8 mouse cellular contexts compared by ENCODE assay signal in the genomic region with DNA sequence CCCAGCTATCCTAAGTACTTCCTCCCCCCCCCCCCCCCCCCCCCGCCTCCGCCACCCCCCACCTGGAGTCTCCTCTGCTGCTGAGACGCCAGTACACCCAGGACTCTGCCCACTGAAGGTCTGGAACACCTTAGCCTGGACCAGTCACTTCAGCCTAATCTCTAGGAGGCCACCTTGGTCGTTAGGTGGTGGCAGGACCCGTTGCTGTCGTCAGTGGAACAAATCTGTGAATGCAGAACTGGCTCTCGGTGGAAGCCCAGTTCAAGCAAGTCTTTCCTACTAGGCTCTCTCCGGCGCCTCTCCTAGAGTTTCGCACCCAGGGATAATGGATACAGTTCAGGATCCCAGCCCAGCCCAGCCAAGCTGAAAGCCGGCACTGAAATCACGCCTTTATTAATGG. TPM values are rescaled to one million over a fixed set of nuclear protein-coding genes. Genes with fewer than 3 reads are reported as not detected.
DNase-seq lines count a peak whose midpoint lies in the region; ATAC-seq and TF ChIP-seq lines count a peak whose summit lies in the region.

No protein-coding gene starts in this region.

- TF ChIP-seq CTCF in liver, adult 2 months (IDR thresholded peaks at IDR 0.05; ENCODE audit: low read depth, low read length): no peak

- peak overlapping the region; percentile 12; the same call in 1 of the 2 replicates for H3K27ac ChIP-seq in liver, adult 2 months (replicated peaks; ENCODE audit: insufficient read depth, low read depth, low read length)
- H3K27ac ChIP-seq in forebrain, embryonic 10.5 days: no peak overlapping the region
- H3K27ac ChIP-seq in kidney, embryonic 15.5 days: peak overlapping the region; percentile 4; the same call in 1 of the 2 replicates
- H3K27ac ChIP-seq in midbrain, embryonic 14.5 days (replicated peaks; ENCODE audit: low read depth, low read length): no peak overlapping the region

- DNase-seq in liver, adult 2 months (ENCODE audit: extremely low read depth, low read depth, low spot score): no peak
- DNase-seq in liver: no peak
- no peak for DNase-seq in forebrain, embryonic 10.5 days (ENCODE audit: extremely low spot score, low spot score)
- no peak for DNase-seq in midbrain, embryonic 14.5 days
- no peak for DNase-seq in right cerebral cortex, postnatal 36 days (ENCODE audit: low spot score in 2 of 2)
- DNase-seq in cerebellum, adult 11 months: no peak
- no peak for DNase-seq in spleen, postnatal 14 days (ENCODE audit: low spot score in 2 of 2)

- H3K27me3 ChIP-seq in liver, adult 2 months (ENCODE audit: control insufficient read depth, insufficient read depth, low read length): peaks cover 17% of the 10 kb centered on the region
- H3K27me3 ChIP-seq in forebrain, embryonic 10.5 days (ENCODE audit: poor library complexity, severe bottlenecking): peaks cover 59% of the 10 kb centered on the region
- peaks cover 47% of the 10 kb centered on the region for H3K27me3 ChIP-seq in kidney, embryonic 15.5 days
- H3K27me3 ChIP-seq in midbrain, embryonic 14.5 days (ENCODE audit: control insufficient read depth, insufficient read depth, low read length): peaks cover 45% of the 10 kb centered on the region

- H3K4me3 ChIP-seq in liver, adult 2 months (ENCODE audit: insufficient read depth, low read depth, low read length): peak overlapping the region; percentile 53
- peak overlapping the region; percentile 44 for H3K4me3 ChIP-seq in forebrain, embryonic 10.5 days
- H3K4me3 ChIP-seq in kidney, embryonic 15.5 days (replicated peaks): peak overlapping the region; percentile 38
- H3K4me3 ChIP-seq in midbrain, embryonic 14.5 days (replicated peaks; ENCODE audit: low read depth, low read length): peak overlapping the region; percentile 22; the same call in 1 of the 2 replicates

- no peak for ATAC-seq in kidney, embryonic 15.5 days (replicated peaks; ENCODE audit: low FRiP score)
- ATAC-seq in midbrain, embryonic 14.5 days (ENCODE audit: low FRiP score, low TSS enrichment): no peak

- H3K79me2 ChIP-seq in liver, adult 2 months (ENCODE audit: control insufficient read depth, insufficient read depth, low read length): no peaks in the 10 kb centered on the region

- no peaks in the 10 kb centered on the region for H3K9me3 ChIP-seq in forebrain, embryonic 10.5 days
- H3K9me3 ChIP-seq in kidney, embryonic 15.5 days (replicated peaks): no peaks in the 10 kb centered on the region
- no peaks in the 10 kb centered on the region for H3K9me3 ChIP-seq in midbrain, embryonic 14.5 days (ENCODE audit: control insufficient read depth, low read length)

- WGBS in liver, adult 2 months: 15% methylated on average over 12 of the region's 12 CpGs
- 23% methylated on average over 9 of the region's 12 CpGs for WGBS in forebrain, embryonic 10.5 days
- WGBS in kidney, embryonic 15.5 days: 18% methylated on average over 11 of the region's 12 CpGs
- 28% methylated on average over 9 of the region's 12 CpGs for WGBS in midbrain, embryonic 14.5 days

- H3K4me1 ChIP-seq in liver, adult 2 months (ENCODE audit: control insufficient read depth, insufficient read depth, low read length): no peaks in the 10 kb centered on the region; the same call in 1 of the 2 replicates
- peaks cover 51% of the 10 kb centered on the region for H3K4me1 ChIP-seq in forebrain, embryonic 10.5 days
- H3K4me1 ChIP-seq in kidney, embryonic 15.5 days: peaks cover 45% of the 10 kb centered on the region
- H3K4me1 ChIP-seq in midbrain, embryonic 14.5 days (ENCODE audit: control insufficient read depth, insufficient read depth, low read length): peaks cover 13% of the 10 kb centered on the region

- H3K36me3 ChIP-seq in liver, adult 2 months (ENCODE audit: control insufficient read depth, insufficient read depth, low read length): no peaks in the 10 kb centered on the region
- no peaks in the 10 kb centered on the region for H3K36me3 ChIP-seq in forebrain, embryonic 10.5 days (replicated peaks)
- no peaks in the 10 kb centered on the region for H3K36me3 ChIP-seq in kidney, embryonic 15.5 days
- no peaks in the 10 kb centered on the region for H3K36me3 ChIP-seq in midbrain, embryonic 14.5 days (ENCODE audit: control insufficient read depth, insufficient read depth, low read length)

- TF ChIP-seq POLR2A in liver, adult 2 months (IDR thresholded peaks at IDR 0.05; ENCODE audit: extremely low read depth, insufficient read depth, low read length): no peak

- peak overlapping the region; percentile 64 for H3K4me2 ChIP-seq in kidney, embryonic 15.5 days
- H3K4me2 ChIP-seq in midbrain, embryonic 14.5 days (ENCODE audit: low read length): peak overlapping the region; percentile 50

- peak overlapping the region; percentile 17 for H3K9ac ChIP-seq in liver, adult 2 months (ENCODE audit: low read depth, low read length)
- H3K9ac ChIP-seq in kidney, embryonic 15.5 days: no peak overlapping the region
- no peak overlapping the region for H3K9ac ChIP-seq in midbrain, embryonic 14.5 days (replicated peaks; ENCODE audit: low read length)

RNA-seq across cellular contexts. Expression of gene Trnp1, which starts 4.5 kb away (rescaled TPM):
- total RNA-seq in liver, adult 2 months (2014; rRNA removed): not detected in 2 replicates
- polyA plus RNA-seq in liver, adult 2 months (2012; rRNA removed): 0.05 and 0.10 TPM in 2 replicates
- polyA plus RNA-seq in forebrain, embryonic 10.5 days (2016; fragmentation: Nextera tagmentation; extraction: Ambion mirVana): 0.36 and 0.48 TPM in 2 replicates
- 0.64 and 1.0 TPM in 2 replicates for polyA plus RNA-seq in kidney, embryonic 15.5 days (2015; fragmentation: Nextera tagmentation; extraction: Ambion mirVana)
- polyA plus RNA-seq in midbrain, embryonic 14.5 days (2014; fragmentation: Nextera tagmentation; extraction: Ambion mirVana): 5.5 and 7.8 TPM in 2 replicates

RNA-seq across cellular contexts. Expression of gene Tent5b, which starts 14.0 kb away (rescaled TPM):
- total RNA-seq in liver, adult 2 months (2014; rRNA removed): 0.07 and 0.09 TPM in 2 replicates
- polyA plus RNA-seq in liver, adult 2 months (2012; rRNA removed): 0.06 and 0.16 TPM in 2 replicates
- polyA plus RNA-seq in forebrain, embryonic 10.5 days (2016; fragmentation: Nextera tagmentation; extraction: Ambion mirVana): 0.71 and 1.2 TPM in 2 replicates
- polyA plus RNA-seq in kidney, embryonic 15.5 days (2015; fragmentation: Nextera tagmentation; extraction: Ambion mirVana): 1.2 and 1.3 TPM in 2 replicates
- polyA plus RNA-seq in midbrain, embryonic 14.5 days (2014; fragmentation: Nextera tagmentation; extraction: Ambion mirVana): 0.09 and 0.15 TPM in 2 replicates

RNA-seq across cellular contexts. Expression of gene Kdf1, which starts 24.9 kb away (rescaled TPM):
- total RNA-seq in liver, adult 2 months (2014; rRNA removed): 1.7 and 2.5 TPM in 2 replicates
- 6.9 and 7.4 TPM in 2 replicates for polyA plus RNA-seq in liver, adult 2 months (2012; rRNA removed)
- 4.1 and 4.8 TPM in 2 replicates for polyA plus RNA-seq in forebrain, embryonic 10.5 days (2016; fragmentation: Nextera tagmentation; extraction: Ambion mirVana)
- 22.0 and 22.4 TPM in 2 replicates for polyA plus RNA-seq in kidney, embryonic 15.5 days (2015; fragmentation: Nextera tagmentation; extraction: Ambion mirVana)
- 0.19 and 0.37 TPM in 2 replicates for polyA plus RNA-seq in midbrain, embryonic 14.5 days (2014; fragmentation: Nextera tagmentation; extraction: Ambion mirVana)

RNA-seq across cellular contexts. Expression of gene Nudc, which starts 51.9 kb away (rescaled TPM):
- total RNA-seq in liver, adult 2 months (2014; rRNA removed): 48.1 and 50.6 TPM in 2 replicates
- polyA plus RNA-seq in liver, adult 2 months (2012; rRNA removed): 44.3 and 48.7 TPM in 2 replicates
- polyA plus RNA-seq in forebrain, embryonic 10.5 days (2016; fragmentation: Nextera tagmentation; extraction: Ambion mirVana): 475 and 509 TPM in 2 replicates
- 334 and 359 TPM in 2 replicates for polyA plus RNA-seq in kidney, embryonic 15.5 days (2015; fragmentation: Nextera tagmentation; extraction: Ambion mirVana)
- polyA plus RNA-seq in midbrain, embryonic 14.5 days (2014; fragmentation: Nextera tagmentation; extraction: Ambion mirVana): 162 and 163 TPM in 2 replicates

RNA-seq across cellular contexts. Expression of gene Nr0b2, which starts 59.3 kb away (rescaled TPM):
- total RNA-seq in liver, adult 2 months (2014; rRNA removed): 25.7 and 52.4 TPM in 2 replicates
- 164 and 300 TPM in 2 replicates for polyA plus RNA-seq in liver, adult 2 months (2012; rRNA removed)
- polyA plus RNA-seq in forebrain, embryonic 10.5 days (2016; fragmentation: Nextera tagmentation; extraction: Ambion mirVana): not detected in 2 replicates
- 0.44 and 0.64 TPM in 2 replicates for polyA plus RNA-seq in kidney, embryonic 15.5 days (2015; fragmentation: Nextera tagmentation; extraction: Ambion mirVana)
- not detected in 2 replicates for polyA plus RNA-seq in midbrain, embryonic 14.5 days (2014; fragmentation: Nextera tagmentation; extraction: Ambion mirVana)

Comparison
In these comparisons a context has a peak if more than half of its experiments do, and no peak if none do; other contexts are left out.
1. H3K27ac ChIP-seq: peak in liver, adult 2 months (single experiment) and kidney, embryonic 15.5 days (single experiment); none in forebrain, embryonic 10.5 days (single experiment) and midbrain, embryonic 14.5 days (single experiment).
2. Peak in every context shown above with its lines, with median percentiles within 50 percentile points of each other: H3K4me3 ChIP-seq.